Mouse (Mus musculus) right cerebral cortex, postnatal 36 days (tissue): ENCODE measurements around the gene Msi2.

Experiments
- DNase-seq, 2 experiments: peaks; one replicate each; pipeline ENCODE4 v3.0.0; 2022; ENCODE audit warnings: low spot score in 2 of 2, mixed read lengths in 1 of 2

The Msi2 gene

DNA sequence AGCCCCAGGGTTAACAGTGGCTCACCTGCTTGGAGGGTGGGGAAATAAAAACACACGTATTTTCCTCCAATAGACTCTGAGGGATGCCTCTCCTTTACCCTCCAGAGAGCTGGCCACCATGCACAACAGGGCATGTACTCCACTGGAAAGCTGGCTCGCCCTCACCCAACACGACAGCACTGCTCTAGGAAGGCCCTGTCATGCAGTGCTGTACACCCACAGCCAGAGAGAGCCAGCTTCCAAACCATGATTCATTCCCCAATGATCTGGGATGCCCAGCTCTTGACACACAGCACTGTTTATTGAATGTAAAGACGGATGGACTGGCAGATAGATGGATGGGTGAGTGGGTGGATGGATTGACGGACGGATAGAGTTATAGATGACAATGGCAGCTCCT is 269.1 kb downstream of the Msi2 start:
- no peak for DNase-seq

DNA sequence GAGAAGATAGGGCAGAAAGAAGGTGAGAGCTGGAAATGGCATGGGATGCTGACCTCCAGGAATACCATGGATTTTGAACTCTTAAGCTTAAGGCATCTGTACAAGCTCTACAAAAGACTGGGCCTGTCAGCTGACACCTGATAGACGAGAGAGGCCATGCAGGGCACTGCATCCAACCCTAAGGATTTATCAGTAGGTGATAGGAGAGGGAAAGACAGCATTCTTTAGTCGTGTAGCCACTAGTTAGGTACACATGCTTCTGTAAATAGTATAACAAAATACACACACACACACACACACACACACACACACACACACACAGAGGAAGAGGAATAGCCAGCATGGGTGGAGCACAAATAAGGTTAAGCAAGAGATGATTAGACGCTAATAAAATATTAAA is 269.7 kb downstream of the Msi2 start:
- no peak for DNase-seq

DNA sequence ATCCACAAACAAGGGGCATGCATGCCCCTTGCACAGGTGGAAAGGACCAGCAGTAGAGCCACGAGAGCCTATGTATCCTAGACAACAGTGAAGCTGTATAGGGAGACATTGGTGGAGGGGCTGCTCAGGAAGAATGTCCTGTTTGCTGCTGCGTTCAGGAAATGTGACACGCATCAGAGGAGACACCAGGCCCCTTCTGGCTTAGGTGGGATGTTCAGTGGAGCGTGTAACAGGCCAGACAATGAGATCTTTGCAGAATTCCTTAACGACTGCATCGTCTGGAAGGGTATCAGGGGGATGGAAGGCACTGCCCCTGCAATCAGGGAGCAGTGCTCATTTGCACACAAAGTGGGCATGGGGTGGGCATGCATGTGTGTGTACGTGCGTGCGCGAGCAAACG is 271.0 kb downstream of the Msi2 start:
- no peak for DNase-seq

DNA sequence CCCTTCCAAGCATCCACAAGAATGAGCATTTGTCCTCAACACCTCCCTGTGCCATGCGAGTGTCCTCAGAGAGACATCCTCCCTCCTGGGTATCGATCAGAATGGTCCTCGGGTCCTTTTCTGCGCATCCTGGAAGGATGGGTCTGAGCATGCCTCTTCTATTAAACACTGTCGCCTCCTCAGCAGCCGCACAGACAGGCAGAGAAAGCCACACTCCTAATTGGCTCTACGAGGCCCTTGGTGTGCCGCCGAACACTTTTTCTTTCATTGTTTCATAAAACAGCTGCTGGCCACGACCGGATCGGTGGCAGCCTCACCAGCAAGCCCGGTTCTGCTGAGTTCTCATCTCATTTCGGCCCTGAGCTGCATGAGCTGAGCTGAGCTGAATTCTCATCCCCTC is 274.4 kb downstream of the Msi2 start:
- DNase-seq, result no peak

DNA sequence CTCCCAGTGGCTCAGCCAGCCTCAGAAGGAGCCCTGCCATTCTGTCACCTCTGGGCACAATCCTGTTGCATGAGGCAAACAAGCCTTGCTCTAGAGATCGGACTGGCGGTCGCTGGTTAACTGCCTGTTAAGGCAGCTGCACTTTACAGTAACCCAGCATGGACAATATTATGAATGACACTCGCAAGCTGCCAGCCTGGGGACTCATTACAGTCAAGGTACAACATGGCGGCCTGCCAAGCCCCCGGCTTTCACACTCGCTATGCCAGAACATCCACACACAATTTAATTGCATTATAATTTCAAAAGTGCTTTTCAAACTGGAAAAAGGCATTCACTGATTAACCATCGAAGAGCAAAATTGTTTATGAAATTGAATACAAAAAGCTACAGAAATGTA is 275.0 kb downstream of the Msi2 start:
- no peak for DNase-seq

DNA sequence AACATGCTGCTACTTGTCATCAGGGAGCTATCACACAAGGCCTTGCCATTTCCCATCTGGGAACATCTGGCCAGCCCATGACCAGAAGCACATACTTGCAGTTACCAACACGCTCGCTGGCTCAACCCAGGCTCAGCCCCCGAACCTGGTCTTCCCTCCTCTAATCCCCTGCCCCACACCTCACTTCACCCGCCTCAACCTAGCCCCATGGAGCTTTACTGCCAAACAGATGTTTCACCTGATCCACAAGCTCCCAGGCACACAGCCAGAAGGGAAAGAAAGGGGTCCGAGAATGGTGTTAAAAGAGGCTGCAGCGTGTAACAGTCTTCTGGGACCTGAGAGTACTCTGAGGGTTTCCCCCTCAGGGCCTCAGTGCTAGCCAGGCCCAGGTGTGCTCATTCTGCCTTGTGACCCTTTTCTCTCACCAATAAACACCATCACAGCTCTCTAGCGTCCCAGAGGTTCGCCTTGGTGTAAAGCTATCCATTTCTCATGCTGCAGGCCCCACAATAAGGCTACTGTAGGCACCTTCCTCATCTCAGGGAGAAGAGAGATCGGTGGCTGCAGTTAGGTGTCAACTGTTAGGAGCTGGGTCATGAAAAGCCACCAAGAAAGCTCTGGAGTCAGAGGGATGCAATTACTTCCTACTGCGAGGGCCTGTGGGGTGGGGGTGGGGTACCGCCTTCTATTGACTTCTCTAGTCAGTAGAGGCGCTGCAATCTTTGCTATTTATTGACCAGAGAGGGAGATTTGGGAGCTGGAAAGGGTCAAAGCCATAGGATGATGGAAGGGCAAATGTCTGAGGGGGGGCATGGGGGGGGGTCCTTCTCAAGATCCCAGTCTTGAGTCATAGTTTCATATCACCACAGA is 276.2 kb downstream of the Msi2 start:
- DNase-seq, result no peak

DNA sequence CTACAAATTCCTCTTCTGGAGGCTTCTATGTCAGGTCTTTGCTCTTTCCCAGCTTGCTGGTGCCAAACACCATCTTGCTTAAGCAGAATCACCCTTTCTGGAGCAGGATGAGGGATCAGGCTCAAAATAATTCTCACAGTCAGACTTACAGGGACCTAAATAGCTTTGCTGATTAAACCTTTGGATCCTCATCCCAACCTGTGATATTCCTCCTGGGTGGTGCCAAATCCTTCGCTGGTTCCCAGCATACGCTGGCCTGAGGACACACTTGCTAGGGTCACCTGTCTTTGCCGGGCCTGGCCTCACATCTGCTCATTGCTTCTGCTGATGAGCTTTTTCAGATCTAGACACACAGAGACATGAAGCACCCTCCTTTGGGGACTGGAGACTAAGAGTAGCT is 279.7 kb downstream of the Msi2 start:
- DNase-seq, result no peak

DNA sequence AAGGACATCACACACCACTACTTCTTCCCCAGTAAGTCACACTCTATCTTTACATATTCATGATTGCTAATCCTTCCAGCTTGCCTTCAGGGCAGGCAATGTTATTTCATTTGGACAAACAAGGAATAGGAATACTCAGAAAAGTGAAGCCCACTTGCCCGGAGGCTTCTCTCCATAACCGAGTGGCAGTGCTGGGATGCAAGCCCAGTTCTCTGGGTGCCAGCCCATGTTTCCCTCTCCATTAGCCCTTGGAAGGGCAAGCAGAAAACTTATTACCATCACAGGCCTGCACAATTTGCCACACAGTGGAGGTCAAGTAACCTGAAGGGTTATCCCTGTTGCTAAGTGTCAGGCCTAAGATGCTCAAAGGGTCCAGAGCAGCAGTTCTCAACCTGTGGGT is 281.7 kb downstream of the Msi2 start:
- DNase-seq, result no peak

DNA sequence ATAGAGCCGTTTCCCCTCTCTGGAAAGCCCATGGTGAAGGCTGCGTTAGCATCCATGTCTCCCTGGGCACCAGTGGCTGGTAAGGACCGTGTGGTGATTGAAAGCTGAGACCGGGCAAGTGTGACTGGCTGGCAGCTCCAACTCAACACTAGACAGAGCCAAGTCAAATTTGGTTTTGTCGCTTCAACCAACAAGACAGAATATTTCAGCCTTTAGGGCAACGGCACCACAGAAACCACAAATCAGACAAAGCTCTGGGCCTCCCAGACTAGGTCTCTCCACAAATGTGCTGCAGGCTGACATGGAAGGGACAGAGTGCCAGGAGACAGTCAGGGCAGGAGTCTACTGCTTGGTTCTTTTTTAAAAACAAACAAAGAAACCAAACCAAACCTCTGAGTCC is 282.8 kb downstream of the Msi2 start:
- no peak for DNase-seq

DNA sequence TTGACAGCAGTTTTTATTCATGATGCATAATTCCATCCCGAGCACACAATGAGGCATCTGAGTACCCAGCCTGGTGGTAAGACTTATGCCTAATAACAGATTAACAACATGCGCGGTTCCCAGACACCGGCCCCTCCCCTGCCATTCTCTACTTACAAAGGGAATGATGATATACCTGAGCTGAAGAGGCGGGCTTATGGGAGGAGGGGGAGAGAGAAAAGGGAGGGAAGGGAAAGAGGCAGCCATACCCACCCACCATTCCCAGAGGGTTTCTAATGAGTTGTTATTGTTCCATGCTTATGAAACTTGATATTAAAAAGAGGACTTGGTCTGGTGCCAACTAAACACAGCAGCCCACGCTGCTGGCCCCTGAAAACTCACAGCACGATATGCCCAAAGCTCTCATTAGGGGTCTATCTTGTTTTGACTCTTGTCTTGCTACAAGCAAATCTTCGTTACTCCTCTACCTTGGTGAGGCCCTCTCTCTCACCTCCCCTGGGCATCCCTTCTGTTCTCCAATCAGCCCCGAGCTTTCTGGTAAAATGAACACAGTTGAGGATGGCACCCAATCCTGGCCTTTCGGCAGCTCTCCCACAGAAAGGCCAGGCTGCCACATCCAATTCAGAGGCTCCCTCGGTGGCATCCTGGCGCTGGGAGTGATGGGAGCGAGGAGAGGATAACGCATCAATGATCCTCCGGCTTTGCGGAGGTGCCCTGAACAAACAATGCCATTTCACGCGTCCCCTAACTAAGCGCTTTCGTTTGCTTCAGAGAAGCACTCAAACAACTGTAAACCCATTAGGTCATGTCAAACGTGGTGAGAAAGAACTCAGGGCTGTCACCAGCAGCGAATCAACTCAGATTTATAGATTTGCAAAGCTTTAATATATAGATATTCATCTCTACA is 286.7 kb downstream of the Msi2 start:
- DNase-seq, result no peak

DNA sequence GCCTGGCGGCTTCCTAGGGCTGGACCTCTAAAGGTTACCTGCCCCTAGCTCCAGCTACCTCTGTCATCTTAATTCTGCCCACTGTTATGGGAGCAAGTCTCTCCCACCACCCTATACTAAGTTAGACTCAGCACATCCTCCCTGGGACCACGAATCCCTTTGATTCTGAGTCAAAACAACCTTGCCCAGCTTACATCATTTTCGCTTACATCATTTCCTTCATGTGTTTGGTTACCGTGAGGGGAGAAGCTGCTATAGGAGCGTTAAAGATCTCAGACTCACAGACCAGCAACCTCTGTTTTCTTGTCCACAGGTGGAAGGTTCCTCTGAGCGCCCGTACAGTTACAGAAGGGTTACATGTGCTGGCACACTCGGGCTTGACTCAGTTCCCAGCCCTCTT is 288.0 kb downstream of the Msi2 start:
- no peak for DNase-seq

DNA sequence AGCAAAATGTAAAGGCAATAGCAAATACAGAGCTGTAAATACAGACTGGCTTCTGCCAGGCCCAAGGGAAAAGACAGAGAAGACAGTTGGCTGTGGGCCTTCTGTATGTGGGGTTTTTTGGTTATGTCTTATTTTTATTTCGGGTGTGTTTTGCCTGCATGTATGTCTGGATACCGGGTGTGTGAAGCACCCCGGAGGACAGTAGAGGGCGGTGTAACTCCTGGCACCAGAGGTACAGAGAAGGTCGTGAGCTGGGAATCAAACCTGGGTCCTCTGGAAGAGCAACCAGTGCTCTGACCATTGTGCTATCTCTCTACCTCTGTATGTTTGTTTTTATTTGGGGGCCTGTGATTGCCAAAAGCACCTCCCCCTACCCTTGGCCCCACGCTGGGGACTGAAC is 288.6 kb downstream of the Msi2 start:
- DNase-seq, result no peak

DNA sequence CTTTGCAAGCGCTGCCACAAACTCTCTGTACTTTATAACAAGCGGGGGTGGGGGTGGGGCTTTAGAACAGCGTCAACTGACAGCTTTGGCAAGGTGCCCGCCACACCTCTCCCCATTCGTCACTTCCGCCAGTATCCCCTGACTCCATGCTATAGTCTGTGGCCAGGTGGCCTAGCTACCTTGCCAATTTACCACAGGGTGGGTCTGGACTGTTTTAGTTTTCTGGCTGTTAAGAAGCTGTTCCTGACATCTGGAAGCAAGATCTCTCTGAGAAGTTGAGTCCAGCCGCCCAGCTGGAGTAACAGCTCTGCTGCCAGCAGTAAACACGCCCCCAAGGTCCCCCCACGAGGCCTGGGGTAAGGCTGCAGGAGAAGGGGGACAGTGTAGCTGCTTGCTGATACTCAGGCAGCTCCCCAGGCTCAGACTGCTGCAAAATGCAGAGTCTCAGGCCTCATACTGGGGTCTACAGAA is 292.6 kb downstream of the Msi2 start:
- no peak for DNase-seq

DNA sequence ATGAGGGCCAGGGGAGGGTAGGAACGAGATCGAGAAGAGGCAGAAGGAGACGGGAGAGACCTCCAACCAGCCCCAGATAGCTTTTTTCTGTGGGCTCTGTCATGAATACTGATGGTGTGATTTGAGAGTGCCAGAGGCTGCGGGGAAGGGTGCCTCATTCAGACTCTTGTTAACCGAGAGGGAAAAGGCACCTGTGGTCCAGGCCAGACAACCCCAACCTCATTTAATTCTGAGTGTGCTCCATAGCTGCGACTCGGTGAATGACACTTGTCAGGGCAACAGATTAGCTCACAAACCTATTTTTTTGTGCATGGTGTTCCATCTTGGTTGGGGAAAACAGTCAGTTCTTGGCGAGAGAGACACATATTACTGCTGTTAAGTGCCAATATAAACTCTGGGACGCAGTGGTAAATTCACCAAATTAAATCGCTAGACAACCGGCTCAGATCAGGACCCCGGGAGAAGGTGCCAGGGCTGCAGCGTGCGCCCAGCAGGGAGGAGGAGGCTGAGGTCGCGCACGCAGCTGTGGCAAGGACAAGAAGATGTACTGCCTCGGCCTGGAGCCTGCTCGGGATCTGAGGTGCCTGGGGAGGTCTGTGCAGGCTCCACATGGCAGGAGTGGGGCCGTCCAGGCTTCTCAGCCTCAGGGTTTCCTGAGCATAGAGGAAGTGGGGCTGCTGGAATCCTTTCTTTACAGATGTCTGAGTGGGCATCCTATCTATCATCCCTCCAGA is 294.1 kb downstream of the Msi2 start:
- no peak for DNase-seq

DNA sequence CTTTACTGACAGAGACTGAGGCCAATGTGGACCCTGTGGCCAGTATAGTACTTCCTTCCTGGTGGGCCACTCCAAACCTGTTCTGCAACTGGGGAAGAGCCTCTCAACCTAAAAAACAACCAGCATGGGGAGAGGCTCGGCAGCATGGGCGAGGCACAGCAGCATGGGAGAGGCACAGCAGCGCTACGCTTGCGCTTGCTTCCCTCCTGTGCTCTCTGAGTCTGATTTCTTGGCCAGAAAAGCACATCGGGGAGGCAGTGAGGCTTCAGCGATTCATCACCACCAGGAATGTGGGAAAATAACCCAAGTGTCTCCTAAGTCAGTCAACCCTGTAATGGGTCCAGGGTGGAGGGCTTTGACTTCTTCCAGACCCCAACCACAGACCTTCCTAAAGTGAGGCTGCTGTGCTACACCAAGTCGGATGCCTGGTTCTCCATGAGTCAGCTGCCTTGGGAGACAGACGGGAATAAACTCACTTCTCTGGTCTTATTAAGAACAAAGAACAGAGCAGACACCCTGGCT is 297.2 kb downstream of the Msi2 start:
- no peak for DNase-seq

DNA sequence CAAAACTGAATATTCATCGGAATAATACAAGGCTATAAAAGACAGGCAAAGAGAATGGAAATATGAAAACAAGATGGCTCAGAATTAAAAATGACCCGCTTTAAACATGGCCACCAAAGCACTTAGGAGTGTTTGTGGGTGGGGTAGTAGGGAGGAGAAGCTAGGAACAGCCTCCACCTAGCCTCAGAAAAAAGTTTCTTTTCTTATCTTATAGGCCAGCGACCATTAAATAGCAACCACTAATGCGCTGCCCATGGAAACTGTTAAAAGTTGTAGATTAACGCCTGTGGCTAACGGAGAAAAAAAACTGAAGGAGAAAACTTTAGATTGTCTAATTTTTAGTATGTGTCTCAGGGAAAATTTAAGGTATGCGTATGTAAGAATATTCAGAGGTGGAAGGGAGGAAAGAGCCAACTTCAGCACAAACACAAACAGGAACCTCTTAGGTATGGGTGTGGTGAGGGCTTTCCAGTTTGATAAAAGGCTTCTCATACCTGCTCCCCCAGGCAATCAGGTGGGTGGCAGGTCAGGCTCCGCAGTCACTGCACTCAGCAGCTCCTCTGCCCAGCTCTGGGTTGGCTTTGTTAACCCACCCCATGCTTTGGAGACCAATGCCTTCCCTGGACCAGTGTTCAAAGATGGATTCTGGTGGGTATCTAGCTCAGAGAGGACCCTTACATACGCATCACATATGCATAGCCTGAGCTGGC is 298.5 kb downstream of the Msi2 start:
- DNase-seq, result no peak

DNA sequence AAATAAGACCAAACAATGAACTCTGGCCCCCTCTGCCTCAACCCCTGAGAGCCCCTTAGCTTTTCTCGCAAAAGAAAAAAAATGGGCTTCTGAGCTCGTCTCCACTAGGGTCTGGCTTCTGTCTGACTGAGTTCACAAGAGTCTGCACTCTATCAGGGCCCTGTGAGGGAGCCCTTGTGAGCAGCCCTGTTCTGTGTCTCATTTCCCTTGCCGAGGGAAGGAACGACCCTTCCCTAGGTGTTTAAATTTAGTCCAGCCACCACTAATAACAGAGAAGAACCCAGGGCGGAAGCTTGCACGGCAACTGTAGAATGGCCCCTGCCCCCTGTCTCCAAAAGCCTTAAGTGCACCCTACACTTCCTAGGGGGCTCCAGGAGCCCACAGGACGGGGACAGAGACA is 299.2 kb downstream of the Msi2 start:
- DNase-seq, result no peak

DNA sequence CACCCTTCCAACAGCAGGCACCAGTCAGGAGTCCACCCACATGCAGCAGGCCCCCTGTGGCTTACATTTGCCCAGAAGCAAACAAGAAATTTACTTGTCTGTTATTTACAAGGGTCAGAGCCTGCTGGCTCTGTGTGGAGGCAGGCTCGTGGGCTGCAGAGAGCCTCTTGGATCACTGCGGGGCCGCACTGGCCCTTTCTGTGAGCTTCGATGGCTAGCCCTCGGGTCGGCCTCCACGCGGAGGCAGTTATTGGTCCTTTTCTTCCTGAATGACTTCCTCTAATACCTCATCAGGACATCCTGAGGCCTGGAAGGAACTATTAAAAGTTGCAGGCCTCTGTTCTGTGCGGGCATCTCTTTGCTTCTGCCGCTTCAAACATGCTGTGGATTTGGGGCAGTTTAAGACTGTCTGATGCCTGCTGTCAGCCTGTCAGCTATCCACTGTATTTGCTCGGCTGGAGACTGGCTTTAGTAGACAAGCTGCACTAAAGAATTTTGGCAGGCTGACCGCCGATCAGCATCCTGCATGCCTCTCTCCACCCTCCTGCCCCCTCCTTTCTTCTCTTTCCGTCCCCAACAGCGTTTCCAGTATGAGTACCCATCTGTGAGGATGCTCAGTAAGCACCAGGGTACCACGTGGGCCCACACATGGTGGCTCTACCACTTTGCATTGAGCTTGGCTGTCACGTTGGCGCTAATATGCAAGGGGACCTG is 304.0 kb downstream of the Msi2 start:
- DNase-seq, result no peak

DNA sequence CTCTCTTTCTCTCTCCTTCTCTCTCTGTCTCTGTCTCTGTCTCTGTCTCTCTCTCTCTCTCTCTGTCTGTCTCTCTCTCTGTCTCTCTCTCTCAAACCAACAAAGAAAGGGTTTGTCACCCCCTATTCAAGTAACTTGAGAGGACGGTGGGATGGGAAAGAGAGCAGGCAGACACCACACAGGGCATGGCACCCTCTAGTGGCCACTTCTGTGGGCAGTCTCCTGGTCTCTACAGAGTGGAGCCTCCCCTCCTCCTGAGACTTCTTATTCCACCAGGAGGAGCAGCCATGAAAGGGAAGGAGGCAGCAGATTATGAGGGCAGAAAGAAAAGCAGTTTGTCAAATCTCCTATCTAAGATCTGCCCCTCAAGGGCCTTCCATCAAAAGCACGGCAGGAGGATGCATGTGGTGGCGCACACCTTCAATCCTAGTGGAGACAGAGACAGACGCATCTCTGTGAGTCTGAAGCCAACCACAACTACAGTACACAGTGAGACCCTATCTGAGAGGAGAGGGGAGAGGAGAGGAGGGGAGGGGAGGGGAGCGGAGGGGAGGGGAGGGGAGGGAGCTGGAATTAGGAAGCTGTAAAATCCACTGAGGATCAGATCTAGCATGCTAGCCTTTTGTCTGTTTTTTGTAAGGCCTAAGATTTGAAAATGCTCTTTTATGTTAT is 305.8 kb downstream of the Msi2 start:
- DNase-seq, result peak in 1 of 2 experiments; percentile 26

DNA sequence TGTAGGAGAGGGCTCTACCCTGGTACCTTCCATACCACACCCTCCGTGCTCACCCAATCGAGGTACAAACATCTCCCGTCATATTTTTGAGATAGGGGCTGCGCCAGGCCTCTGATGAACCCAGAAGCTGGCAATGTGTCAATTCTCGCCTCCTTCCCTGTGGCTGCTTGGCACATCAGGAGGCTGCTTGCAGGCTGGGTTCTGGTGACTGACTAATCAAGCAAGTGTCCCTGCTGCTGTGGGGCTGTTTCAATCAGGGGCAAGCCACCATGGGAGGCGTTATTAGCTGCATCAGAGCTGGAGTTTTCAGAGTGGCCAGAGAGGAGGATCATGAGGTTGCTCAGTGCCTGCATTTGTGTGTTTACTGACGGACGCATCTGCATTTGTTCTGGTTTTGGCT is 310.0 kb downstream of the Msi2 start:
- DNase-seq, result no peak
